Mouse (Mus musculus): ENCODE measurements around the gene Rlf. TPM values are rescaled to one million over a fixed set of nuclear protein-coding genes. Genes with fewer than 3 reads are reported as not detected.

The Rlf gene
- polyA plus RNA-seq, 1 experiment from 2014 or later, result 18.3 TPM

DNA sequence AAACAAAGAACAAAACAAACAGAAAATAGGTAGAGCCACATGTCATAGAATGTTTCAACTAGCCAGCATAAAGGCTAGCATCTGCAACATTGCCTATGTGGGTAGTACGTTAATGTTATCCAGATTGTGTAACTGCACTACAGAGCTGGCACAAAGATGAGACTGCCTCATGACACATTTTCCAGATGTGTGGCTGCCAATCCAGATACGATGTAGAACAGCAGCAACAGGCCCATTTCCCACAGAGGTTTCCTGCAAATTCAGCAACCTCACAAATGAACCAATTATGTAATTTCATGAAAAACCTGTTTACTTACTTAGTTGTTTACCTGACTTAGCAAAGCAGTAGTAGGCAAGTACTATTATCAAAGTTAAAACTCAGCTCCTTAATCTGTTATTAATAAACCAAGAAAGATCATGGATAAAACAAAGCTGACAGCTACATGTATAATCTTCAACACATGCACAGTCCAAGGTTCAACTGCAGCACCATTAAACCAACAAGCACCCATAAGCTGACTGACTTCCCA is 51.3 kb downstream of the Rlf start:
- no peak overlapping the region for H3K27ac ChIP-seq (replicated peaks in 1 of 2; ENCODE audit: control insufficient read depth in 1 of 2, insufficient read depth in 1 of 2, low read depth in 2 of 2, low read length in 2 of 2)
- WGBS, result 86% methylated on average over 2 of the region's 2 CpGs
- H3K4me3 ChIP-seq (ENCODE audit: control insufficient read depth in 1 of 2, insufficient read depth in 1 of 2, low read depth in 1 of 2, low read length in 2 of 2), result no peak overlapping the region
- no peak for ATAC-seq (ENCODE audit: insufficient number of reproducible peaks, insufficient read depth, low FRiP score, low read depth)
- H3K4me2 ChIP-seq (ENCODE audit: low read length), result no peak overlapping the region
- H3K9me3 ChIP-seq (ENCODE audit: control insufficient read depth, low read length), result peaks cover 9% of the 10 kb centered on the region
- H3K4me1 ChIP-seq (ENCODE audit: control insufficient read depth in 2 of 2, insufficient read depth in 2 of 2, low read length in 2 of 2), result no peaks in the 10 kb centered on the region
- no peaks in the 10 kb centered on the region for H3K27me3 ChIP-seq (ENCODE audit: control insufficient read depth, insufficient read depth, low read length)
- H3K36me3 ChIP-seq (ENCODE audit: control insufficient read depth, insufficient read depth, low read length), result peaks cover 54% of the 10 kb centered on the region
- H3K9ac ChIP-seq (ENCODE audit: low read length), result no peak overlapping the region

DNA sequence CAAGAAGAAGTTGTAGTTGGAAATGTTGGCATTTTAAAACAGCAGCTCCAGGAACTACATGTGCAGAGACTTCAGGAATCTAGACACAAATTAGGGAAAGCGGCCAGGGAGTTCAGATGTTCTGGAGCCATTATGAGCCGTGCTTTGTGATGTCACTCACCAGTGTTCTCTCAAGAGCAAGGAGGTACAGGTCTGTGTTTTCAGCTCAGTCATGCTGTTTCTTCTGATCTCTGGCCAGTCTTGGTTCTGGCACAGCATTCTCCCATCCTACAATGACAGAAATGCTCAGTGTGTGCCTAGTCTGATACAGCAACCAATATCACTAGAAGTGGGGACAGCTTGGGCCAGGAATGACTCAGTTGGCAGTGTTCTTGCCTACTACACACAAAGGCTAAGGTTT is 105.8 kb downstream of the Rlf start, which contains the start of gene Tmco2:
Gene Tmco2 (minus strand): TSS at position 101 of the 400 bp plus-strand sequence.
- 87% methylated on average over 2 of the region's 2 CpGs for WGBS
- Histone ChIP-seq H3K4me3 (ENCODE audit: control insufficient read depth in 1 of 2, insufficient read depth in 1 of 2, low read depth in 1 of 2, low read length in 2 of 2) (no peak within 1 kb of the TSS), H3K9ac (ENCODE audit: low read length) (no peak within 1 kb of the TSS), H3K36me3 (ENCODE audit: control insufficient read depth, insufficient read depth, low read length) (no peaks in the 10 kb centered on the region), H3K27me3 (ENCODE audit: control insufficient read depth, insufficient read depth, low read length) (no peaks in the 10 kb centered on the region), H3K27ac (replicated peaks in 1 of 2; ENCODE audit: control insufficient read depth in 1 of 2, insufficient read depth in 1 of 2, low read depth in 2 of 2, low read length in 2 of 2) (no peak within 1 kb of the TSS), H3K4me2 (ENCODE audit: low read length) (no peak within 1 kb of the TSS), H3K9me3 (ENCODE audit: control insufficient read depth, low read length) (no peaks in the 10 kb centered on the region), H3K4me1 (ENCODE audit: control insufficient read depth in 2 of 2, insufficient read depth in 2 of 2, low read length in 2 of 2) (no peaks in the 10 kb centered on the region)
- no peak for ATAC-seq (ENCODE audit: insufficient number of reproducible peaks, insufficient read depth, low FRiP score, low read depth)

DNA sequence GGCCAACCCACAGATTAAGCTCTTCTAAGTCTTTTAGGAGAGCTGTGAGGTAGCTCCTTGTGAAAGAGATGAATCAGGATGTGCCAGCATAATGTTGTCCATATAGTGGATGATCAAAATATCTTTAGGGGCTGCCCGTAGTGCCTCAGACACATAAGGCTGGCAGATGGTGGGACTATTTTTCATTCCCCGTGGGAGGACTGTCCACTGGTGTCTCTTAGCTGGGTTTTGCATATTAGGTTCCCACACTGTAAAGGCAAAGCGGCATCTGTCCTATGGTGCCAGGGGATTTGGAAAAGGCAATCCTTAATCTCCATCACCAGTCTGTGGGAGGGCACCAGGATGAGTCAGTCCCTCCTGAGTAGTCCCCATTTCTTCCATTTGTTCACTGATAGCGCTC is 111.6 kb downstream of the Rlf start:
- no peak overlapping the region for H3K9ac ChIP-seq (ENCODE audit: low read length)
- WGBS, result 81% methylated on average over 4 of the region's 4 CpGs
- H3K36me3 ChIP-seq (ENCODE audit: control insufficient read depth, insufficient read depth, low read length), result no peaks in the 10 kb centered on the region
- H3K27ac ChIP-seq (replicated peaks in 1 of 2; ENCODE audit: control insufficient read depth in 1 of 2, insufficient read depth in 1 of 2, low read depth in 2 of 2, low read length in 2 of 2), result no peak overlapping the region
- no peaks in the 10 kb centered on the region for H3K27me3 ChIP-seq (ENCODE audit: control insufficient read depth, insufficient read depth, low read length)
- H3K4me1 ChIP-seq (ENCODE audit: control insufficient read depth in 2 of 2, insufficient read depth in 2 of 2, low read length in 2 of 2), result no peaks in the 10 kb centered on the region
- H3K4me2 ChIP-seq (ENCODE audit: low read length), result no peak overlapping the region
- H3K4me3 ChIP-seq (ENCODE audit: control insufficient read depth in 1 of 2, insufficient read depth in 1 of 2, low read depth in 1 of 2, low read length in 2 of 2), result no peak overlapping the region
- ATAC-seq (ENCODE audit: insufficient number of reproducible peaks, insufficient read depth, low FRiP score, low read depth), result no peak
- H3K9me3 ChIP-seq (ENCODE audit: control insufficient read depth, low read length), result no peaks in the 10 kb centered on the region

DNA sequence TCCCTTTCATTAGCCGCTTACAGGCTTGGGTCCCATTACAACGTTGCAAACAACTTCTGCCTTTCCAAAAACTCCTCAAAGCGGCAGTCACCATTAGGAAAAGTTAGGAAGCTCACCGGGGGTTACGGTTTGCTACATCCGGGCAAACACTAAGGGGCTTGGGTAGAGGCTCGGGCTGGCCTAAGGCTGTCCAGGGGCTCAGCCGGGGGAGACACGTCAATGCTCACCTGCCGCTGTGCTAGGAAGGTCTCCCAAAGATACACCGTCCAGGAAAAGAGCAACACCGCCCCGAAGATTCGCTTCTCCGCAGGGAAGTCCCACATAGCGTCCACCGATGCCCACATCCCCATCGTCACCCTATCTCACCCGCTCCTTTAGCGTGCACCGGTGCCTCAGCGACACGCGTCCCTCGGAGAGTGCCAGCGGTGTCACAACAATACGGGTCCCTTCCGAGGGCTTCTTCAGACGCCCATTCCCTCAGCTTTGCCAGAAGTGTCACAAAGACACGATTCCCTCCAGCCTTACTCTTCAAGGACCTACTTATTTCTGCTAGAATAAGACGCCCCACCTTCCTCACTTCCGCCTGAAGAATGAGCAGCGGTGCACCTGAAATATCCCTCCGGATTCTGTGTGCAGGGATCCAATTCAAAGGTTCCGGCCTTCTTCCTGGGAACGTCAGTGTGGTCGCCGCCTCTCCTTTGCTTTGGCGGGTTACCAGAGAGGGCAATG is 117.1 kb downstream of the Rlf start, which contains the start of gene Zmpste24:
Gene Zmpste24 (minus strand): TSS at position 592 of the 729 bp plus-strand sequence.
- peak within 1 kb of the TSS; percentile 42 to 68 for H3K27ac ChIP-seq (replicated peaks in 1 of 2; ENCODE audit: control insufficient read depth in 1 of 2, insufficient read depth in 1 of 2, low read depth in 2 of 2, low read length in 2 of 2)
- under 1% methylated on average over 39 of the region's 39 CpGs for WGBS
- H3K4me2 ChIP-seq (ENCODE audit: low read length), result peak within 1 kb of the TSS; percentile 77
- no peaks in the 10 kb centered on the region for H3K27me3 ChIP-seq (ENCODE audit: control insufficient read depth, insufficient read depth, low read length)
- peak within 1 kb of the TSS; percentile 66 to 88 for H3K4me3 ChIP-seq (ENCODE audit: control insufficient read depth in 1 of 2, insufficient read depth in 1 of 2, low read depth in 1 of 2, low read length in 2 of 2)
- H3K4me1 ChIP-seq (ENCODE audit: control insufficient read depth in 2 of 2, insufficient read depth in 2 of 2, low read length in 2 of 2), result peaks cover 2 to 11% of the 10 kb centered on the region in 2 experiments; a peak in 3 of 4 replicates
- peak within 1 kb of the TSS; percentile 77 for H3K9ac ChIP-seq (ENCODE audit: low read length)
- no peaks in the 10 kb centered on the region for H3K9me3 ChIP-seq (ENCODE audit: control insufficient read depth, low read length)
- peaks cover 27% of the 10 kb centered on the region for H3K36me3 ChIP-seq (ENCODE audit: control insufficient read depth, insufficient read depth, low read length)
- ATAC-seq (ENCODE audit: insufficient number of reproducible peaks, insufficient read depth, low FRiP score, low read depth), result peak; percentile 64

Other genes with a start within 250 kb of the Rlf start
- 13.7 and 14.8 TPM in 2 replicates for gene Smap2, start 197.8 kb downstream of the Rlf start, polyA plus RNA-seq (2014; fragmentation: Nextera tagmentation; extraction: Ambion mirVana)
- 6.3 and 6.5 TPM in 2 replicates for gene Col9a2, start 175.7 kb downstream of the Rlf start, polyA plus RNA-seq (2014; fragmentation: Nextera tagmentation; extraction: Ambion mirVana)
- 20.5 and 20.8 TPM in 2 replicates for gene Zmpste24, start 116.8 kb downstream of the Rlf start, polyA plus RNA-seq (2014; fragmentation: Nextera tagmentation; extraction: Ambion mirVana)
- not detected in 2 replicates for gene Tmco2, start 105.9 kb downstream of the Rlf start, polyA plus RNA-seq (2014; fragmentation: Nextera tagmentation; extraction: Ambion mirVana)
- gene Gm12888, start 109.8 kb upstream of the Rlf start, polyA plus RNA-seq (2014; fragmentation: Nextera tagmentation; extraction: Ambion mirVana), result not detected in 2 replicates
- gene Gm12886, start 208.0 kb upstream of the Rlf start, polyA plus RNA-seq (2014; fragmentation: Nextera tagmentation; extraction: Ambion mirVana), result not detected in 2 replicates